Mouse (Mus musculus) ovary, adult 18-20 months (tissue): Measurements from ENCODE around the gene Dpf1.

Experiments
- DNase-seq: peaks from one replicate; pipeline ENCODE4 v3.0.0; 2022; ENCODE audit warnings: low spot score, mixed read lengths

The Dpf1 gene

DNA sequence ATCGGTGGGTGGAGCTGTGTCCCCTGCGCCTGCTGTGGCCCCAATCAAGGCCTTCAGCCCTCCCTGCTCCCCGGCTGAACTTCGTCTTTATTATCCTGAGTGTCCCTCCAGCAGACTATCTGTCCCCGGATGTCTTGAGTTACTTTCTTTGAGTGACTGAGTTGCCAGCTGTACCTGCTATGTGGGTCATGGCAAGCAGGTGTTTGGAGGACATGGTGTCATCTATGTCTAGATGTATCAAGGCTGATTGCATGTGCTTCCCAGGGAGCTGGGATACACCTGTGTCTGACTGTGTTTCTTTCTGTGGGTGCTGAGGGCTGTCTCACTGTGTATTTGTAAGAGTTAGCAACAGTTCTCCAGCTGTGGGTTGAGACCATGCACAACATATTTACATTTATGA lies 6.0 kb downstream of the Dpf1 start:
- DNase-seq: no peak

DNA sequence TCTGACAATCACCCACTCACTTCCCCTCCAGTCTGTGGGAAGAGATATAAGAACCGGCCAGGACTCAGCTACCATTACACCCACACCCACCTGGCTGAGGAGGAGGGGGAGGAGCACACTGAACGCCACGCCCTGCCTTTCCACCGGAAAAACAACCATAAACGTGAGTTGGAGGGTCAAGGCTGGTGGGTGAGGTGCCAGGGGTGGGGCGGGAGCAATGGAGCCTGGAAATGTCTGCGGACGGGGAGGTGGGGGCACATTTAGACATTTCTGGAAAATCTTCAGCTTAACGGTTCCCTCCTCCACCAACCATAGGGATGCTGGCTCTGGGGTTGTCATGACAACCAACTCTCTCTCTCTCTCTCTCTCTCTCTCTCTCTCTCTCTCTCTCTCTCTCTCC lies 9.3 kb downstream of the Dpf1 start:
- no peak for DNase-seq

DNA sequence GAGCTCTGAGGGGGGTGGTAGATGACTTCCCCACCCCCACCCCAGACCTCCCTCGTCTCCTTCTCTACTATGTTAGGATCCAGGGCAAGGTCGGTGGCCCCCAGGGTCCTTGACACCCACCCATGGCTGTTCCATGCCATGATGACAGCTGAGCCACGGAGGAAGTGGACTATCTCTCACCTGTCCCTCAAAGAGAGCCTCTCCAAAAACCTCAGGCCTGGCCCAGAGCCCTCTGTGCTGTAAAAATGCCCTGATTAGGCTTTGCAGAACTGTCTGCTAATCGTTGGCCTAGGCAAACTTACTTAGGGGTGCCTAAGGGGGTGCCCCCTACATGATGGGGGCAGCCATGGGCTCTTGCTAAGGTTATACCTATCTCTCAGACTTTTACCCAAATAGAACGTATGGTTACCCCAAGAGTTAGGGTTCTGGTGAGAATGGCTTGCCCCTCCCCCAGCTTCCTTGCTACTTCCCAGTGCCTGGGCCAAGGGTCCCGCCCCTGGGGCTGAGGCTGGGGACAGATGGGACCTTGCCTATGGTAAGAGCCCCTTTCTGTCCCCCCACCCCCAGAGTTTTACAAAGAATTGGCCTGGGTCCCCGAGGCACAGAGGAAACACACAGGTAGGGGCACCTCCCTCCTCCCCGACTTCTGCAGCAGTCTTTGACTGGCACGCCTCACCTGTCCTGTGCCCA lies 10.0 kb downstream of the Dpf1 start:
- no peak for DNase-seq

DNA sequence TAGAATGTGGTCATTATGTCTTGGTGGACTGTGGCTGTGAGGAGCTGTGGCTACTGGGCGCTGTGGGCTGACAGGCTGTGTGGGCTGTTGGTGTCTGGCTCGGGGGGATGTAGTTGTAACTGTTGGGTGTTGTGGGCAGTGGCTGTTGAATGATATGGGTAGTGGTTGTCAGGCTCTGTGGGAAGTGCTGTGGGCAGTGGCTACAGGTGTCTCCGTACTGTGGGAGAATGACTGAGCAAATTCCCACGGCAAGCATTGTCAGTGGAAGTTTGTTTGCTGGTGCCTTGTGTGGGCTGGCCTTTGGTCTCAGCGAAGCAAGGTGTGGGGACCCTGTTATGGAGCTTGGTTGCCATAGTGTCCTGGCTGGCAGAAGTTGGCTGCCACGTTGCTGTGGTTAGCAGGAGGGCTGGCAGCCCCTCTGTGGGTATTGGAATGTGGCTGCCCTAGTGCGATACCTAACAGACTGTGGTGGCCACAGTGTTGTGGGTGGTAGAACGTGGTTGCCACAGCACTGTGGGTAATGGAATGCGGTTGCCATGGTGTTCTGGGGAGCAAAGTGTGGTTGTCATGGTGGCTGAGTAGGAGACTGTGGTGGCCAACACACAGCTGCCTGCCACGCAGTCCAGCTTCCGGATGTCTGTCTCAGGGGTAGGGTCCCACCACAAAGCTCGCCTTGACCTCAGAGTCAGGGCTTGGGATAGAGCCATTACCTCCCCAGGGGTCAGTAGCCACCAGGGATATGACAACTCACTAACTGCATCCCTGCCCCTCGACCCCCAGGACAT lies 11.3 kb downstream of the Dpf1 start:
- no peak for DNase-seq

DNA sequence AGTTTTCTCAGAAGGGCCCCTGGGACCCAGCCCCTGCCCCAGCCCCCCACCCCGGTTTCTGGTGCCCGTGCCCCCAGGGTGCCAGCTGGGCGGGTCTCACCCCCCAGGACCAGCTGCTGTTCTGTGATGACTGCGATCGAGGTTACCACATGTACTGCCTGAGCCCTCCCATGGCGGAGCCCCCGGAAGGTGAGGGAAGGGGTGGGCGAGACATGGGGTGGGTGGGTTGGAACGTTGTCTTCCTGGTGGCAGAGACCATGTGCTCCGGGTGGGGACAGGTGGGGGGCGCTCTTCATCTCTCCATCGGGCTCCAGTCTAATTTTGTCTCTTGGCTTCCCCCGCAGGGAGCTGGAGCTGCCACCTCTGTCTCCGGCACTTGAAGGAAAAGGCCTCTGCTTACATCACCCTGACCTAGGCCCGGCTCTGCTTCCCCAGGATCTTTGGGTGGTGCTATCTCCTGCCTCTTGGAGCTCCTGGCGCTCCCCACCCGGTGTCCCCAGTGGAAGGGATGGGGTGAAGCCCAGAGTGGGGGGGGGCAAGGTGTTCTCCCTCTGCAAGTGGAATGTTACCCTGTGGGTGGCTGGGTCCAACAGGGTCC lies 12.5 kb downstream of the Dpf1 start:
- DNase-seq: no peak

DNA sequence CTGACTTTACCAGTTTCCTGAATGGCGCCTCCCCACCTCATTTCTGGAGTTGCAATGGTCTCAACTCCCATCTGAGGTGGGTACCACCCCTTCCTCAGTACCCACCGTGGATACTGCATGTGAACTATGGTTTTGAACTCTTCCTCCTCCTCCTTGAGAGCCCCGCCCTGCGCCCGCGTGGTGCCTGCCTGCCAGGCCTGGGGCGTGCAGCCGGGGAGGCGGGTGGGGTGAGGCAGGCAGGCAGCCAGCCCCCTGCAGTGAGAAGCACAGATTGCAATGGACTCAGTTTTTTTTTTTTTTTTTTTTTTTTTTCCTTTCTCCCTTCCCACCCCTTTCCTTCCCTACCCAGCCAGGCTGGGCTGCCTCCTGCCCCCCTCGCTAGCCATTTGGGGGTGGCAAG lies 13.2 kb downstream of the Dpf1 start:
- no peak for DNase-seq

DNA sequence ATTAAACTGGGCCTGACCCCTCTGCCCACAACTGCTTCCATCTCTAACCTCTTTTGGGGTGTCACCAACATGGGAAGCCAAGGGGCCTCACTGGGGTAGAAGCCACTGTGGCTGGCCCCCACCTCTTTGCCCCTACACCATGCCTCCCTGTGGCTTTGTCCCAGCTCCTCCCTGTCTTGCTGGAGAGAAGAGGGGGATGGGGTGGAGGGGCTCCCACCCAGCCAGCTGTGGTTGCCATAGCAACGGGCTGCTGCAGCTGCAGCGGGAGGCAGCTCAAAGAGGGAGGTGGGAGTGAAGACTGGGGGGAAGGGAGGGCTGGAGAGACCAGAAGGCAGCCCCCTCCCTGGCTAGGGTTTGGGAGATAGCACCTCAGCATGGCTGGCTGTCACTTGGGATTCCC lies 13.8 kb downstream of the Dpf1 start:
- no peak for DNase-seq

DNA sequence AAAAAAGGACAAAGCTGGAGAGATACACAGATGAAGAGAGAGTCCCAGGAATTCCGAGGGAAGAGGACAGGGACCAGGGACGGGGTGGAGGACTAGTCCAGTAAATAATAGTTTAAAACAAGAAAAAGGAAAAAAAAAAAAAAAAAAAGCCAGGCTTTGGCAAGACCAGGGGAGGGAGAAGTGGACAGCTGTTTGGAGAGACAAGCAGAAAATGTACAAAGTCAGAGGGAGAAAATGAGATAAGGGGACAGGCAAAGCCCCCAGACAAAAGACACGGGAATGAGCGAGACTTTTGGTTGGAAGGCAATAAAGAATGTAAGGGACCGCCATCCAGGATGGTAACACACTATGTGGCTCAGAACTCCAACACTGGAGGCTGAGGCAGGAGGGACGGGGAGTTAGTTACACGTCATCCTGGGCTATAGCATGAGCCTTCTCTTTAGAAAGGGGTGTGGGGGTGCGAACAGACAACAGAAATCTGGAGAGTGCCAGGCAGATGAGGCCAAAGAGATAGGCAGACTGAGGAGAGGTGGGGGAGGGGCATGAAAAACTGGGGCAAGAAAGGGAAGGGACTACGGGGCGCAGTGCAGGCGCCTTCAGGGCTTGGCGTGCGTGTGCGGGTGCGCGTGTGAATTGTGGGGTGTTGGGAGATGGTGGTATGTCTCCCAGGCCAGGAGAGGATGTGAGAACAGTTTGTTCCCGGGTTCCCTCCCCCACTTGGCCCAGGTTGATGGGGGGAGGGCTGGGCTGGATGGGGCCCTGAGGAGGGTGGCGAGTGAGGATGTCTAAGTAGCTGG lies 14.6 kb downstream of the Dpf1 start:
- DNase-seq: no peak

DNA sequence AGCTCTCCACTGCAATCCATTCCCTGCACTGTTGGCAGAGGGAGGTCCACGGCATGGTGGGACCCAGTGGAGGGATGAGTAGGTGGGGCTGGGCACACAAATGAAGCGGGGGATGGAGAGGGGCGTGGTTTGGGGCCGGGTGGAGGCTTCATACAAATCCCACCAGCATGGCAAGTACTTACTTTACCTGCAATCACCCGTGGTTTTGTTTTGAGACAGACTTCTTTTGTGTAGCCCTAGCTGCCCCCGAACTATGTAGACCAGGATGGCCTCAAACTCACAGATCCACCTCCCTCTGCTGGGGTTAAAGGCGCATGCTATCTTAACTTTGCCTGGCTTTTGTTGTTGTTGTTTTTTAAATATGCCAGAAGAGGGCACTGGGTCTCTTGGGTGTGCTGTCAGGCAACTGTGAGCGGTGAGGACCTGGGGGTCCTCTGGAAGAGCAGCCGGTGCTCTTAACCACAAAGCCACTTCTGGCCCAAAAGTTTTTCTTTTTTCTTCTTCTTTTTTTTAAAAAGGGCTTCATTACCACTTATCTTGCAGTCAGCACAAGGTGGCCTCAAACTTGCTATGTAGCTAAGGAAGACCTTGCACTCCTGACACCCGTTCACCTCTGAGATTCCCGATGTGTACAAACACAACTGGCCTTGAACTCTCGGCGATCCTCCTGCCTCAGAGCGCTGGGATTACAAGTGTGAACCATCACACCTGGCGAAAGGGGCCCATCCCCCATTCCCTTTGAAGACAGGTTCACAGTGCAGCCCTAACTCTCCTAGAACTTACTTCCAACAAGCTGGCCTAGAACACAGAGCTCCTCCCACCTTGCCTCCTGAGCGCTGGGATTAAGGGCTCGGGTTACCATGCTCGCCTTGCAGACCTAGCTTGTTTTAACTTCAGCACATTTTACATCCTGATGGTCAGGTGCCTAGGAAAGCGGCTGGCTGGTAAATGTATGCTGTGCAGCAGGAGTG lies 15.9 kb downstream of the Dpf1 start:
- DNase-seq: no peak

DNA sequence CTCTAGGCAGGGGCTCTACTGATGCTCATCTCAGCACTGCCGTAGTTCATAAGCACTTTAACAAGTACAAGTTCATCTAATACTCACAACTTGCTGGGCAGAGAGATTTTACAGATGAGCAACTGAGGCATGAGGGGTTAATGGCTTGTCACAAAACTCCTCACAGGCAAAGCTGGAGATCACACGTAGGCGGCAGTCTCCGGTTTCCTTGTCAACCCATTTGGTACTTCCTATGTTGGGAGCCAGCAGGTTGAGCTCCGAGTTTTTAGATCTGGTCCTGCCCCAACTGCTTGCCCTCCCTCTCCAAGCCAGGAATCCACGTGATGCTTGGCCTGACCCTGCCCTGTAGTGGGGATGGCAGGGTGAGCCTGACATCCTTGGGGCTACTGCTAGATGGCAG lies 23.3 kb downstream of the Dpf1 start:
- DNase-seq: no peak

DNA sequence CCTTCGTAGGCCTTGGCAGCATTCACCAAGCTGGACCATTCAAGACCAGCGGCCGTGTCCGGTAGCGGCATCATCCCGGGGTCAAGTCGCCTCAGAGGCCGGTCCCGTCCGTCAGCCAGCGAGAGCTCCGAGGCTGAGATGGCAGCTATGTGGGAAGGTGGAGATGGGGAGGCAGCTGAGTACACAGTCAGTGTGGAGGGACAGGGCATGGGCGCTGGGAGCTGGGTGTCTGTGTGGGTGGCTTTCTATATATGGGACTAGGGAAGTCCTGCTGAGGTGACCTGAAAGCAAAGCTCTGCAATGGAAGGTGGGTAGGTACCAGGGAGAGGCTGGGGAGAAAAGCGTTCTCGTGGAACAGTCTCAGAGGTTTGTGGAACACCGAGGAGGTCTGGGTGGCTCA lies 25.2 kb downstream of the Dpf1 start:
- DNase-seq: no peak

DNA sequence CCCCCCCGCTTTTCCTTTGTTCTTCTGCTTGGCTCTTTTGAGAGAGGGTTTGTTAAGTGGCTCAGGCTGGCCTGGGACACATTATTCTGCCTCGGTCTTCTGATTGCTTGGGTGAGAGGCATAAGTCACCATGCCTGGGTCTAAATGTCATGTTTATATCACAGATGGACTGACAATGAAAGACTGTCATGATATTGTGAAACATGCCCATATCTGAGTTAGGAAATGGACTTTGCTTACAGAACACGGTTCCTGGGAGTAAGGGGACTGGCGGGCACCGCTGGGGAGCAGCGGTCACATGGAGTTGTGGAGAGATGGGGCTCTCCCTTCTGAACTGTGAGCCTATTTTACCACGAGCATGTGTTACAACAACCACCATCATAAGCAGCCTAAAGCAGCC lies 30.4 kb downstream of the Dpf1 start:
- DNase-seq: no peak

DNA sequence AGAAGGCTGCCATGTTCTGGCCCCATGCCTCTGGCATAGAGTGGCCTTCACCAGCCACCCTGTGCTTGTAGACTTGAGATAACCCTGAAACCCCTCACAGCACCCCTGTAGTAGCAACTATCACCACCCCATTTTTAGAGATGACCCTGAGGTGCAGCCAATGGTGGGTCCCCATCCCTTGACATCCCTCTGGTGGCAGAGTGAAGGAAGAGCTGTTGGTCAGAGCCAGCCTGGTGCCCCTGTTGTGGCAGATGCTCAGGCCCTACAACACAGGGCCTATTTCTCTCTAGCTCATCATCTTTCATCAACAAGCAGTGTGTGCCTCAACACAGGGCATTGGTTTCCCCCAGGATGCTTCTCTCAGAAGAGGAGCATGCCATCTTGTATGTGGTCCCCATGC lies 31.5 kb downstream of the Dpf1 start:
- no peak for DNase-seq

DNA sequence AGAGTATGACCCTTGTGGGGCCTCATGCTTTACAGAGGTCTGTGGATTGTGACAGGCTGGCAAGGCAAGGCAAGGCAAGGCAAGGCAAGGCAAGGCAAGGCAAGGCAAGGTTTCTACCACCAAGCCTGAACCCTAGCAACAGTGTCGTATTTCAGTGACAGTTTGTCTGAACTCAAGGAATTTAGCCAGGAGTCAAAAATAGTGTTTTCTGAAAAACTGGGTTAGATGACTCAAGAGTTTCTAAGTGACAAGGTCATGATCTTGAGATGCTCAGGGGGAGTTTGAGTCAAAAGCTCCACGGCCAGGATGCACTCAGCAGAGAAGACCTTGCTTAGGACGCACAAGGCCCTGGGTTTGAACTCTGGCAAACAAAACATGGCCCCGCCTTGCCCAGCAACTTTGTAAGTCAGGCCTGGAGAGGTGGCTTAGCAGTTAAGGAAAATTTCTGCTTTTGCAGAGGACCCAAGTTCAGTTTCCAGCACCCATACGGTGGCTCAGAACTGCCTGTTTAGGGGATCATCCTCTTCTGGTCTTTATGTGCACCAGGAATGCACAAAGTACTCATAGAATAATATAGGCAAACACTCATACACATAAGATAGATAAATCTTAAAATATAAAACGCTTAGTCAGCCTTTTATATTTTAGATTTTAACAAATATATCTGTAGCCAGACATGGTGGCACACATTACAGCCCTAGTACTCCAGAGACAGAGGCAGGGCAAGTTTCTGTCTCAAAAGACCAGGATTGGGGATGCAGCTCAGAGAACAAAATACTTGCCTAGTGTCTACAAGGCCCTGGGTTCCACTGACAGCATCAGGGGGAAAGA lies 32.3 kb downstream of the Dpf1 start:
- DNase-seq: no peak

DNA sequence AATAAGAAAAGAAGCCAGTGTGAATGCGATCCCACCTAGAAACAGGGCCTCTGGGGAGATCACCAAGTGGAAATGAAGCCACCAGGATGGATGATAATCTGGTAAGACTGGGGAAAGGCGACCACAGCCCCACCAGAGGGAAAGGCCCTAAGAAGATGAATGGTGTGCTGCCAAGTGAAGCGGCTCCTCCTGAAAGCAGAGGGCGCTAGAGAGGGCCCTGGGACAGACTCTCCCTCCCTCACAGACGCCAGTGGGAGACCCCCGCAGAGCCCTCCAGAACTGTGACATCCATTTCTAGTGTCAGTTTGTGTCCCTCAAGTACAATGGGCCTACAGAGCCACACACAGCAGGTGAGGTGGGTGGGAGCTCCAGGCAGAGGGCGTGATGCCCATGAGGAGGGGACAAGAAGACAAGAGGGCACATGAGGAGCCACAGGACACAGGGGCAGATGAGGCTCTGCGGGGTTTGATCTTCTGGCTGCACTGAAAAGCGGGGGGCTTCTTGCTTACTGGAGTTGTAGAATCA lies 33.1 kb downstream of the Dpf1 start:
- no peak for DNase-seq

DNA sequence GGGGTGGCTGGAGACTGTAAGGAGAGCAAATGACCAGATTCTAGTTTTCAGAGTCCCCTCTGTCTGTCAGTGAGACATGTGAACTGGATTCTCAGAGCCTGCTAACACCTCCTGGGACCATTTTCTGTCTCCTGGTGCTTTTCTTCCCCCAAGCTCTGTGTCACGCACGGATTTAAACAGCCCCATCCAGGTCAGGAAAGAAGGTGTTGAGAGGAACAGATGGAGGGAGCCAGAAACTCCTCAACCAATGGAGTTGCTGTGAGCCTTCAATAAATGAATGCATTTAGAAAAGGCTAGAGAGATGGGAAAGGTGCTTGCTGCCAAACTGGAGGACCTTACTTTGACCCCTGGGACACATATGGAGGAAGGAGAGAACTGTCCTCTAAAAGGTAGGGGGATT lies 34.0 kb downstream of the Dpf1 start:
- no peak for DNase-seq

DNA sequence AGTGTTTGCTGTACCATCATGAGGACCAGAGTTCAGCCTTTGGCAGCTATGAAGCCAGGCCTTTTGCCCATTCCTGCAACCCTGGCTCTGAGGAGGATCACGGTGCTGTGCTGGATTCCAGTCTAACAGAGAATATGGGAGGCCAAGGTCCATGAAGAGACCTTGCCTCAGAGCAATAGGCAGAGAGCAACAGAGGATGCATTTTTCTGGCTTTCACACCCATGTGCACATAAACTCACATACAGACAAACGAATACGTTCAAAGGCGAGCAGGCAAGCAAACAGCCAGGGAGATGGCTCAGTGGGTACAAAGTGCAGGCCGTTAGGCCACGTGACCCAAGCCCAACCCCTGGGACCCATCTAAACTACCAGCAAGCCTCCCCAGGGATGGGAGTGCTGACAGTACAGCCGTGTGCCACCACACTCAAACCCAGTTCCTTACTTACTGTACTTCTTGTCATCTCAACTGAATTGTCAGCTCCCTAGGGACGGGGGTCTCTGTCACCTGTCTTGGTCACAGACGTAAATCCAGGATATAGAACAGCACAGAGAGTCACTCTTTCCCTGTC lies 34.7 kb downstream of the Dpf1 start:
- DNase-seq: no peak

DNA sequence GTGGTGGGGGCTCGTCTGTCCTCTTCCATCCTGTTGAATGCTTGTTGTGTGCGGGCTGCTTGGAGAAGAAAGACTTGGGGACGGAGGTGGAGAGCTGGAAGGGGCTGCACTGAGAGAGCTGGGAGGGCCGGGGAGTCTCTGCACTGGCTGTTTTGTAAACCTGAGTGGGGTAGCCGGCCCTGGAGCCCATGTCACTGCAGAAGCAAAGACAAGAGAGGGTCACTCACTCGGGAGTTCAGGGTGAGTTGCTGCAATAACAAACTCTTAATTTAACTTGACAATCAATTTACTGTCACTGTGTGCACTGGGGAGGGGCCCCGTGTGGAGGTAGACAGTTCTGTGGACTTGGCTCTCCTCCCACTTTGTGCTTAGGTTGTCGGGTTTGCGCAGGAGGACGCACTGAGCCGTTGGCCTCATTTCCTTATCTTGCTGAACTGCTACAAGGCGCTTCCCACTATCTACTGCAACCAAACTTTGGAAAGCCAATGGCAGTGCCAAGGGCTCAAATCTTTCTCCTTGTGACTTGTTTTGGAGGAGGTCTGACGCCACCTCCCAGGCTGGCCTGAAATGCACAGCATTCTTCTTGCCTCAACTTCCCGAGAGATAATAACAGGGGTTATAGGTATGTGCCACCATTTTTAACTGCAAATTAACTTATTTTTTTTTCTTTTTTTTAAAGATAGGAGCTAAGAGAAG lies 35.4 kb downstream of the Dpf1 start:
- peak; percentile 49 for DNase-seq

DNA sequence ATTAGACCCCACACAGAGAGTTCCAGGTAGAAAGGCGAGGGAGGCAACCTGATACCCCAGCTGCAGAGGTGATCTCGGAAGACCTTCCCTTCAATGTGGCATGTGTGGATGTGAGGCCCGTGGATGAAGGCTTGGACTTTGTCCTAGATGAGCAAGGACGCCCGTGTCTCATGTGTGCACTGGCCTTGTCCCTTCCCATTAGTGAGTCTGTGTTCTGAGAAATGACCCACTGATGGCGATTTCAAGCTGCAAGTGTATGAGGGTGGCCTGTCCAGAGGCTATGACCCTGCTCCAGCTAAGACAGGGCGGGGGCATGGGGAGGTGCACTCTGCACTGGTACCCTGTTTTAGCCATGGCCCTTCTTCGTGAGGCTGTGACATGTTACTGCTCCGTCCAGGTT lies 36.5 kb downstream of the Dpf1 start:
- DNase-seq: no peak
